Mouse (Mus musculus) cortical plate, adult 2 months (tissue): ENCODE results near the gene Vmp1.

Source experiments
- CTCF ChIP-seq: fragments of 200-500 bp; IDR thresholded peaks from 2 replicates; pipeline ENCODE4 v1.5.1; 2011; ENCODE audit warnings: mild to moderate bottlenecking, control low read depth, low read length; ENCODE audit not compliant: insufficient read depth; ENCODE audit errors: extremely low read depth
- POLR2A ChIP-seq: fragments of 200-500 bp; IDR thresholded peaks from 2 replicates; pipeline ENCODE4 v1.6.1; 2011; ENCODE audit warnings: mild to moderate bottlenecking, low read length, control low read depth; ENCODE audit not compliant: insufficient read depth; ENCODE audit errors: extremely low read depth

DNA sequence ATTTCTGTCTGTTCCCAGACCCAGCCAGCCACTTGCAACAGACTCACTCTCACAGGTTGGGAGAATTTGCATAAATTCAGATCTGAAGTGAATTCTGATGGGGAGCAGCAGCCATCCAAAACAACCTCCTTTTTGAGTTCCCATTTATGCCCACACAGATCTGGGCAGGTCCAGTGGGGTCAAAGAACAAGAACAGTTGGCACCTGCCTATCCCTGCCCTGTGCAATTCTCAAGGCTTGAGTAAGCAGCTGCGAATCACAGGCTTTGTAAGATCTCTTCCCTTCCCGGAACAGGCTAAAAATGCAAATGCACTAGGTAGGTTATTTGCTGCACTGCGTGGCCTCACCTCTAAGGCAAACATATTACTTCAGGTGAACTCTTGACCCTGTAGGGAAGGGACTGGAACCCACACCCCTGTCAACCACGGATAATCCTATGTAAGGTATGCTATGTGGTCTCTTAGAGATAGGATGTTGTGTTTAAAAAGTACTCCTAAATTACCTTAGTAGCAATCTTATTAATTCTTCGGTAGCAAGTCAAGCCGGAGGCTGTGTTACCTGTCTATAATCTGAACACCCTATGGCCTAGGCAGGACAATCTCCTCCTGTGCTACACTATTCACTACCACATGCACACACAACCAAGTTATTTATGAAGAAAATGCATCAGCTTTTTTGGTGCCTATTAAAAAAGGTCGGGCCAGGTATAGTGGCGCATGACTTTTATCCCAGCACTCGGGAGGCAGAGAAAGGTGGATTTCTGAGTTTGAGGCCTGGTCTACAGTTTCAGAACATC lies 103.1 kb downstream of the Vmp1 start:
- no peak for TF ChIP-seq CTCF
- no peak for TF ChIP-seq POLR2A
